Mouse (Mus musculus): ENCODE results near the gene Syt14.

Syt14 gene

DNA sequence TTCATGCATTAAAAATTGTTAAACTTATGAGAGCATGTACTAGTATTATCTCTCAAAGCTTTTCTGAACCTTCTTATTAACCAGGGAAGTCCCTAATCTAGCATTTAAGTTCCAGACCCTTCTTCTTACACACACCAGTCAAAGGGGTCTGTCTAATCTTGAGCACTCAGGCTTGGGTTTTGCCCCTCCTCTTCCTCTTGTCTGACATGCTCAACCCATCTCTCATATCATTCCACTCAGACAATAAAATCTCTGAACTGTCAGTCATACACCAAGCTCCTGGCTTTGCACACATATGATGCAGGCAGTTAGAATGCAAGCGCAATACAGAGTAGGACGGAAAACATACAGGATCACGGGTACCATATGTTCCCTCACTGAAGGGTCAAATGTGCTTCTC lies 48.4 kb downstream of the Syt14 start:
- no peak for DNase-seq (ENCODE audit: low spot score)

DNA sequence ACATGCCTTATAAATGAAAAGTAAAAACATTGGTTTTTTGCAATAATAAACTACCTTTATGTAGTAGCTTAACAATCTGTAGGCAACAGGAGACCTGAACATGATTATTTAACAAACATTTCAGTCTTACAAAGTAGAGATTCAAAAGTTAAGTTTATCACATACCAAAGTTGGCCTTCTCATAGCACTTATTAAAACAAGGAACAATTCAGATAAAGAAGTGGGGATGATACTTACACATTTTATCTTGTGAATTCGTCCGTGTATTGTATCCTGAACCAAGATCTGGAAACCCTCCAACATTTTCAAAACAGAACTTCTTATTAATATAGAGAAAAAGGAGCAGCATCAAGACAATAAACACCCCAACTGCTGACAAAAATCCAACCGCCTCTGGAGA lies 49.1 kb downstream of the Syt14 start:
- DNase-seq (ENCODE audit: low spot score): no peak

DNA sequence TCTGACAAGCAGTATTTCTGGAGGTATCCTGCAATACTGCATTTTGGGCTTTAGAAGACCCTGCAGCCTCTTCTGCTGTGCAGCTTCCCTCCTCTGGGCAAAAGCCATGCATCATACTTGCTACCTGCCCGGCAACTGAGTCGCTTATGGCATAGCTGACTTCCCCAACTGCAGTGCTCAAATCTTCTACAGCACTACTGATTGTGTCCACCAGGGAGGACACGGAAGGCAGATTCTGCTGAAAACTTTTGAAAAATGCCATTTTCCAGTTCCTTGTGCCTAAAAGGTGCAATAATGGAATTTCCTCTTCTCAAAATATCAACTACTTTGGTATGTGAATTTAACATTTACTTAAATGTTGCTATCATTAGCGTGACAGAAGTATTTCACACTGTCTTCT lies 51.2 kb downstream of the Syt14 start:
- DNase-seq (ENCODE audit: low spot score): no peak

DNA sequence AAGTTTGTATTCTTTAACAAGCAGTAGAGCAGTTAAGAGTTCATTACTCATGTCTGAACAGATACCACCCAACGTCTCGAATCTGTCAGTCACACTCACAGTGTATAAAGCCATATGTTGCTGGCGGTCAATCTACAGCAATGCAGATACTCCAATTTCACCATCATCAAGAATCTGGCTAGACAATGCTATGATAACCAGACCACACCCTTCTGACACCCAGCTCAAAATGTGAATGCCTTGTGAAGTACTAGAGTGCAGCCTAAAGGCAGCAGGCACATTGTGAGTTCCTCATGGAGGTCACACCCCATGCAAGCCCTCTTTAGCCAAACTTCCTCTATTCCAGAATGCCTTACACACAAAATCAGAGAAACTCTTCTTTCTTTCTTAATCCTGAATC lies 53.9 kb downstream of the Syt14 start:
- no peak for DNase-seq (ENCODE audit: low spot score)

DNA sequence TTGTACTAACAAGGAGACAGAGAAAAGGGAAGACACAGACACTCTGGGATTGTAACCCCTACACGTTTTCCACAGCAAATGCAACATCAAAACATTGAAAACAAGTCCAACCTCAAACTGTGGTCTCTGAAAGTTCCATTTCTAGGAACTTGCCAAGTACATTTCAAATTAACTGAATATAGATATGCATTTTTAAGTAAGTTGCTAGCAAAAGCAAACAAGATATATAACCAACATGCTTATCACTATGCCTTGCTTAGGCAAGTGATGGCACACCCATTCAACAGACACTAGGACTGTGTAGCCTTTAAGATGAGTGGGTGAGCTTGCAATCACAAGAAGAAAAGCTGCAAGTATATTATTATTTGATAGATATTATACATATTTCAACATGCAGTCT lies 54.5 kb downstream of the Syt14 start:
- DNase-seq (ENCODE audit: low spot score): no peak

DNA sequence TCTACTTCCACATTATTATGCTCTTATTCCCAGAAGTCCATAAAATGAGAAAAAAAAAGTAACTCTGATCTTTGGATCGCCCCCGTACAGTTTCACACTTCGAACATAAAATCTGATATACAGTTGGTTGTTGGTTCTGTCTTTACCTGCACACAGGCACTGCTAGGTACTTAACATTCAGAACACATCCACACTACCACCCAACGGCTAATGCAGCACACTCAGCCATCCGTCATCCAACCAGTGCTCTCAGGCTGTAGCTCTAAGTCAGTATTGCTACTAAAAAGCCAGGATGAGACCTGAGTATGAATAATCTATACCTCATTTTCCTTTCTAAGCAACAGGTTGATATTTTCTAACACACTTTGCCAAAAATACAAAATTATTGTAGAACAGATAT lies 73.3 kb downstream of the Syt14 start:
- DNase-seq (ENCODE audit: low spot score): no peak

DNA sequence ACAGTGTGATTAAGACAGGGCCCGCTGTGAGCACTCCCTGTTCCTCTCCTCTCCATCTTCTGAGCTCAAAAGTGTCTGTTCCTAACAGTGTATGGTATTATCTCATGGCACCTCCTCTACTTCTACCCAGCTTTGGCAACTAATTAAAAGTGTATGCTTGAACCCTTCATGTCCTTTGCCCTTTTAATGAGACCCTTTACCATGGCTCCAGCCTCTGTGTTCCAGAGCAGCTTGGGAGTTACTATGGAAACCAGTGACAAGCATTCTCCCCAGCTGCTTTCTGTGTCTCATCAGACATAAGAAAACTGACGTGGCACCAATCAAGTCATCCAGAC lies 87.8 kb downstream of the Syt14 start:
- DNase-seq (ENCODE audit: low spot score): no peak

DNA sequence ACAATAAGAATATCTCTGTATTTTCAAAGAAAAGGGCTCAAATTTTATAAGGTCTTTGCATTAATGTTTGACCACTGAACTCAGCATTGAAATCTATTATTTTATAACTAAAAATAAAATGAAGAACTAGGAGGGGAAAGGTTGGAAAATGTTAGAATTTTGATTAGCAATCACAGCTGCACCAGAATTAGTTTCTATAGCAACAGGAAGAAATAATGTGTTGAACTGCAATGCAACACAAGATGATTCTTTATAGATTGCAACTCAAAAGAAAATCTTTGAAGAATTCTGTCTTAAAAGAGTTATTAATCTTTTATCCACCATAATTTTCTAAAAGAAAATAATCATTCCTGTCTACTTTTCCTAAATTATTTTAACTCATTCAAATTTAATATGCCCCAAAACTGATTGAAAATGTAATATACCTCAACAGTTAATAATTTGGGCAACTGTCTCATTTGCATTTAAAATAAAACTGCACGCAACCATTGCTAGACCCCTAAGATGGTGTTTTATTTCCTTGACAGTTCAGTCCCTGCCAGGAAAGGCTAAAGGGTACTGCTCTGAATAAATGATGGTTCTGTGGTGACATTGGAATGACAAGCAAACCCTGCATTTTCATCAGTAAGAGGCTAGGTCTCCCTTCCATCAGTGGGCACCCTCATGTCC lies 88.3 kb downstream of the Syt14 start:
- DNase-seq (ENCODE audit: low spot score): no peak

DNA sequence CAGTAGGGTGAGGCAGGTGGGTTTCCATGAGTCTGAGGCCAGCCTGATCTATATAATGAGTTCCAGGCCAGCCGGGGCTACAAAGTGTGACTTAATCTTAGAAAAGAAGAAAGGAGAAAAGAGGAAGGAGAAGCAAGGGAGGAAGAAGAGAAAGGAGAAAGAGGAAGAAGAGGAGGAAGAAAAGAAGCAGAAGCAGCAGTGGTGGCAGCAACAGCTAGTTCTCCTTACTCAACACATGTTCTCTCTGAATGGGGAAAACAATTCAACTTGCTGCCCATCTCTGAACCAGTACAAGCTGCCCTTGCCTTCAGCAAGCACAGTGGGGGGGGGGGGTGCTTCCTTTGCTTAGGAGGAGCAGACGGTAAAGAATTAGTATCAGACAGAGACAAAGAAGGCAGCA lies 96.5 kb downstream of the Syt14 start:
- DNase-seq (ENCODE audit: low spot score): no peak

DNA sequence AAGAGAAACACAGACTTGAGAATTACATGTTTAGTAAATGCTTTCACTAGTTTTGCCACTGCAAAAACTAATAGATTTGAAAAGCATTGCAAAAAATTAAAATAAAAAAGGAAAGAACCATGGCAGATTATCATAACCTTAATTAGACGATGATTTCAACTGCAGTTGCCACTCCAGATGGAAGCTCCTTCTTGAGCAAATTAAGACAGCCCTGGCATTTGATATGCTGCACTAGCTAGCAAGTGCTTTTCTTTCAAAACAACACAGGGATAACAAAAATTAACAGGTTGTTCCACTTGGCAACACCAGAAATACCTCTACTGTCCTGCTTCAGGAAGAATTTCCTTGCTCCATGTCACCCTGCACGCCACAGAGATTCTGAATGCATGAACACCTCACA lies 97.6 kb downstream of the Syt14 start:
- DNase-seq (ENCODE audit: low spot score): no peak

DNA sequence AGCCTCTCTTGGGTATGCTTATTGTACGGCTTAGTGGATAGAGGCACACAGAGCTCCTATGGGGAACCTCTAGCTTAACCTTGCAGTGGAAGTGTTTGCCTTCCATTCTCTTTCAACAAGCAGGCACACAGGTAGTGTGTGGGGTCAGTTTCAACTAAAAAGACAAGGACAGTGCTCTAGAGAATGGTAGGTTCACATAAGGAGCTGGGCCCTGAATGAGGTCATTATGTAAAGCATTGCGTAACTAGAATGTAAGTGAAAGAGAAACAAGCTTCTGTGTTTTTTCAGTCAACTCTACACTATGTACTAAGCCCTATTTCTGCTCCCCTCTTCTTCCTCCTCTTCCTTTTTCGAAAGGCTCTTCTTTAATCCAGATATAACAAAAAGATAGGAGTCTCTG lies 103.8 kb downstream of the Syt14 start:
- DNase-seq (ENCODE audit: low spot score): no peak

DNA sequence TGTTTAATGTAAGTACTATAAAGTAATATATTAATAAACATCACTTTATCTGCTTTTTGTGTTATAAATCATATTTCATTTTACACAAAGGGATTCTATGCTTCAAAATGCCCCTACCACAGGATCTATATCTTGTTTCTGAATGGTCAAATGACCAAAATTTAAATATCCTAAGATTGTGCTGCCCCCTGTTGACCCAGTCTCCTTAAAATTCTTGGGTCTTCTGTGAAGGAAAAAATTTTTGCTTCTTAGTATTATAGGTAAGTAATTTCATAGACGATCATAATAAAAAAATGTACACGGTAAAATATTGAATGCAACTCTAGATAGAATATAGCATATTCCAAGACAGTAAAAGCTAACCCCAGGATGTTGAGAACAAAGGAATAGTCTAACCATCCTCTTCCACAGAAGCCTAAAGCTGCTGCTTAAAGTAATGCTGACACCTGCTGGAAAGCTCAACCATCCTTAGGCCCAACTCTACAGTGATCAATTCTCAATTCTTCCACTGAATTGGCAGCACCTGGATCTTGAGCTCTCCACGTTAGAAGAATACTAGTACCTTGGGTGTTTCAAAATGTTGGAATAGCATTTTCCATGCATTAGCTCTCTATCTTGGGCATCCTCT lies 123.4 kb downstream of the Syt14 start:
- no peak for DNase-seq (ENCODE audit: low spot score)

DNA sequence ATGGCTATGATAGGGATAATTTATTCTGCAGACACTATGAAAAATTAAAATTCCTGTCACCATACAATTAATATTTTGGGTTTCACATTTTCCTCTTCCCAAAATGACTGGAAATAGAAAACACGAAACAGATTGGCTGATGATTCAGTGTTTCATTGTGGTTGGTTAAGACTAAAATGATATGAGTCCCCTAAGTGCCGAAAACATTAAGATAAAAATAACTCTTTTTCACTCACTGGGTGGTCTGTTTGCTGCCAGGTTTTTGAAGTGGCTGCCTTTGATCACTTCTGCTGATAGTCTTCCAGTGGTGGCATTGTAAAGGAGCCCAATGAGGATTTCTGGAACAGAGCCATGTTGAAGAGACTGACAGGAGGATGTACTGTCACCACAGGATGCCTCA lies 134.1 kb downstream of the Syt14 start:
- no peak for DNase-seq (ENCODE audit: low spot score)

DNA sequence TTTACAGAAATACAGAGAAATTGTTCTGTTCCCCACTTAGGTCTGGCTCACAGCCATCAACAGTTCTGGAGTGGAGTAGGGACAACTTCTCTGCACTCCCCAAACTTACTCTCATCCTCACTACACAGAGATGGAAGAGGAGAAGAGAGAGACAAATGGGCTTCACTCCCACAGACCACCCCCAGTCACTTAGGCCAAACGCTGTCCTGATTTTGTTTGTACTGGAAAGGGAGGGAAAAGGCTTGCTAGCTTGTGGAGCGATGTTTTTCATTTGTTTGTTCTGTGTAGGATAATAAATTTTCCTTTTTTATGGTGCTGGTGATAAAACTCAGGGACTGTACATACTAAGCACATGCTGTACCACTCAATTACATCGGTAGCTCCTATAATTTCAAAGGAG lies 134.7 kb downstream of the Syt14 start:
- no peak for DNase-seq (ENCODE audit: low spot score)

DNA sequence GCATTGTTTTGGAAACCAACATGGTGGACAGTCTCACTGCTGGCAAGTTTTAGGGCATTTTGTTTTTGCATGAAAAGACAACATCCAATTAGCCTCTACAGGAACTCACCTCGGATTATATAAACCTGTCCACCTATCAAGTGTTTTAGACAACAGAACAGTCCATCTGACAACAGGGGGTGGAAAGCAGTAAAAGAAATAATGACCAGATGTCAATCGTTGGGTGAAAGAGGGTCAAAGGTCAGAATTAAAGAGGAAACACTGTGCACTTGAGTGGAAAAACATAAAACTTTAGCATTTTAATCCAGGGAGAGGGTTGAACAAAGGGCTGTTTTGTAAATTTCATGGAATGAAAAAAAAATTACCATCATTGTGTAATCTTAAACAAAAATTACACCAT lies 136.8 kb downstream of the Syt14 start:
- DNase-seq (ENCODE audit: low spot score): no peak

DNA sequence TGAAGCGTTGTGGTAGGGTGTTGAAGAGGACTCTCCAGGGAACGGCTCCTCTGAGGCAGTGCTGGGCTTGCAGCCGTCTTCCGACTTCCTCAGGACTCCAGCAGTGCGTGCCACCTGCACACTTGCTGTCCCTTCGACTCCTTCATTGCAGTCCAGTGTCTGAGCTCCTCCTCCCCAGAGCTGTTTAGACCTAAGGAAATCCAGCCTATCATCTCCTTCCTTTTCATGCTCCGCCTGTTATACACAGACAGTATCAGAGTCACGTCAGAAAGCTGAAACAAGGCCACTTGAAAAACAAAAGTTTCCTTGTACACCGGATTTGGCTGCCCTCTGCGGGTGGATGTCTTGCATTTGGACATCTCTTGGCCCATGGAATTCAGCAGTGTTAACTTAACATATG lies 138.4 kb downstream of the Syt14 start:
- no peak for DNase-seq (ENCODE audit: low spot score)

DNA sequence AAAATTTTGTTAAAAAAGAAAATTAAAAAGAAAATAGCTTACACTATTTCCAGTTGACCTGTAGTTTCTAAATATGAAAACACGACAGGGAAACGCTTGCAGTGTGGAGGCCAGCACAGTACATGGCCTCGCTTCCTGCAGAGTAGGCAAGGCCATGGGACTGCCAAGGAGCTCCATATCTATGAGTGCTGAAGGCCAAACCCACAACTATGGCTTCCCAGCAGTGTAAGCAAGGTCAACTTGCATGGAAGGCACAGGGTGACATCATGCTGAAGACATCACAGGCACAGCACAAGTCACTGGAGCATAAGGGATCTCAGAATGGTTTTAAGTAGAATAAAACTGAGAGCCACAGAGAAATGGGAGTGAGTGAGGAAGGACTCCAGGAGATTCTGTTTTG lies 139.5 kb downstream of the Syt14 start:
- no peak for DNase-seq (ENCODE audit: low spot score)

DNA sequence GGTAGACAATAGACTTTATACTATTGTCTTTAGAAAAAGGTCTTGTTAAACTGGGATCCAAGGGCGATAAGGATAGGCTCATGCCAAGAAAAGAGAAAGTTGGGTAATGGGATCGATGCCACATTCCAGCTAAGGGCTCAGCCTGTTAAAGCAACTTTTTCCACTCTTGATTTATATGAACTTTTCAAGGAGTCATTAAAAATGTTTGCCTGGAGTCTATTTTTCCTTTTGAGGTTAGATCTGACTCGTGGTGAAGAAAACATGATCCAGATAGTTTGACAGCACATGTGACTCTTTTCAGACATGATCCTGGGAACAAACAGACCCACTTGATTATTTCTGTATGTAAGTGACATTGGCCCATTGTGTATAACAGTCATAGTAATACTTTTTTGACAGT lies 144.9 kb downstream of the Syt14 start:
- DNase-seq (ENCODE audit: low spot score): no peak

DNA sequence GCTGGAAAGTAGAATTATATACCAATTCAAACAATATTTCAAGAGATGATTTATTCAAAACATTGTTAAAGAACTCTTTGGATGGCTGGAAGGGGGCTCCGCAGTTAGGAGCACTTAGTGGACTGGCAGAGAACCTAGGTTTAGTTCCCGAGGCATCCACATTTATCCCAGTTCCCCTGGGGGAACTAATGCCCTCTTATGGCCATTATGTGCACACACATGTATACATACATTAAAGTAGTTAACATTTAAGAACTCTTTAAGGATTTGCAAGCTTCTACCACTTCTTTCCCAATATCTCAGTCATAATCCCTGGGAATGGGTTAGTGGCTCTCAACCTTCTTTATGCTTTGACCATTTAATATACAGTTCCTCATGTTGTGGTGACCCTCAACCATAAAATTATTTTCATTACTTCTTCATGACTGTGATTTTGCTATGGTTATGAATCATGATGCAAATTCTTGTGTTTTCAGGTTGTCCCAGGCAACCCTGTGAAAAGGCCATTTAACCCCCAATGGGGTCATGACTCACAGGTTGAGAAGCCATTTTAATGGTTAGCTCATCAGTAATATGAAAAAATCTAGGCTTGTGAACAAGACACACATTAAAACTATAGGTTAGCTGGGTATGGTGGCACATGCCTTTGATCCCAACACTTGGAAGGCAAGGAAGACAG lies 152.8 kb downstream of the Syt14 start:
- no peak for DNase-seq (ENCODE audit: low spot score)

DNA sequence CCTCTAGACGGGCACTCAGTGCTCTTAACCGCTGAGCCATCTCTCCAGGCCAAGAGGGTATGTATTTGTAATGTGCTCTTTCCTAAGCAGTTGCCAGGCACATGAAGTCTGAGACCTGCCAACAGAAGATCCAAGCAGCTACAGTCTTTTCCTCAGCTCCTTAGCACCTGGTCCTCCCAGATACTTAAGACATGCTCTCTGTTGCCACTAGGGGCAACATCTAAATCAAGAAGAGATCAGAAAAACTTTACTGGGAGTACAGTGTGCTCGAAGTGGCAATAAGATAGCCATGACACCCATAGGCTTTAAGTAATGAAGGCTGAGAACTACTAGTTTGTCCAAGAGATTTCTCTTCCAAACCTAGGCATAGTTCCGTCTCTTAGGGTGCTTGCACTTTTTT lies 155.4 kb downstream of the Syt14 start:
- DNase-seq (ENCODE audit: low spot score): no peak

DNA sequence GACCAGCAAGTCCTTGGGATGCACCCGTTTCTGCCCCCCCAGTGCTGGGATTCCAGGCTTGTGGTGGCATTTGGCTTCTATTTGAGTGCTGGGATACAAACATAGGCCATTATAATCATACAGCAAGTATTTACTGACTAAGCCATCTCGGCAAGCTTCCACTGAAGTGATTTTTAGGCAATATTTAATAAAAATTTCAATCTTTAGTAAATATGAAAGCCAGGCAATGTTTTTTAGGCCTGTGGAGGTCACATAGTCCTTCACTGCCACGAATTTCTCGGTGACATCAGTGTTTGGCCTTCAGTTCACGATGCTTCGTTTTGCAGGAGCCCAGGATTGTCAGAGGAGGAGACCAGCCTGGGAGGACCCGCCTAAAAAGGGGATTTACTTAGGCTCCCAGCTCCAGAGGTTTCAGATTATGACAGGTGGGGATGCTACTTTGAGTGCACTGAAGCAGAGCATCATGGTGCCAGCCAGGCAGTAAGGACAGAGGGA lies 156.4 kb downstream of the Syt14 start:
- DNase-seq (ENCODE audit: low spot score): no peak

DNA sequence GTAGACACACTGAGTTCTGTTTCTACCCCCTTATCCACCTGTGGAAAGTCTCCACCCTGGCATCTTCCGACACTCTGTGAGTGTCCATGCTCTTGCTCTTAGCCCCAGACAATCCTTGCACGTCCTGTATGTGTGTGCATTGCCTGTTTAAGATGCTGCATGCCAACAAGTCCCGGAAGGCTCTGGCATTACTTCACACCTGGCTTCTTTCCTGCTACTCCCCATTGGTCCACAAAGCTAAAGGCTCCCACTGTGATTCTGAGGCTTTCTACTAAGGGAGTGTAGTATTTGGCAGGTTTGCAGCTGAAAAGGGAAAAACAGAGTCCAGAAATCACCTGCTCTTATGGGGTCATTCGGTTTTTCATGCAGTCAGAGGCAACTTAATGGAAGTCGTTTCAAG lies 162.7 kb downstream of the Syt14 start:
- DNase-seq (ENCODE audit: low spot score): no peak

DNA sequence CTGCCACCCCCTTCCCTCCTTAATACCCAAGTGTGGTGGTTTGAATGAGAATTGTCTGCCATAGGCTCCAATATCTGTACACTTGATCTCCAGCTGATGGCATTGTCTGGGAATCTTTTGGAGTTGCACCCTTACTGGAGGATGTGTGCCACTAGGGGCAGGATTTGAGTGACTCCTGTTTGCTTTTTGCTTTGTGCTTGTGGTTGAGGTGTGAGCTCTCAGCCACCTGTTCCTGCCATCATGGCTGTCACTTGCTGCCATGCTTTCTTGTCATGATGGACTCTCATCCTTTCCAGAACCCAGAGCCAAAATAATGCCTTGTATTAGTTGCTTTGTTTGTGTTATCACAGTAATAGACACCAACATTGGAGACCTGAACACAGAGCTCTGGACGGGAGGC lies 165.8 kb downstream of the Syt14 start:
- DNase-seq (ENCODE audit: low spot score): no peak

DNA sequence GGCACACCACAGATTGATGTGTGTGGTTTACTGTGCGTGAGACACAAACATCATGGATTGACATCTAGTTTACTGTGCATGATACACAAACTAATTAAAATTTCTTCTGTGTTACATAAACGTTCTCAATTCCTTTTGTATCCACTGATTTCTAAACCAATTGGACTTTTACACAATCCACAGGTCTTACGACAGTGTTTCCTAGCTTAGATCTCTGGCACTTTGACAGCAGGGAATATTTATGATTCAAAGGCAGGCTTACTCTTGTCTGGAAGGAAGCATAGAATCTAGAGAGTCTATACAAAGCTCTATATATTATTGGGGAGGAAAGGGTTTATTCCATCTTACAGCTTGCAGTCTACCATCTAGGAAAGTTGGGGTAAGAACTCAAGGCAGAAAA lies 171.1 kb downstream of the Syt14 start:
- no peak for DNase-seq (ENCODE audit: low spot score)

Data from yolk sac, embryonic 10.5 days (tissue).